Mouse (Mus musculus) ES-E14 (cell line): ENCODE data around the gene Olfm1. TPM values are rescaled to one million over a fixed set of nuclear protein-coding genes. Genes with fewer than 3 reads are reported as not detected.

ENCODE experiments used
- DNase-seq: peaks from one replicate; pipeline ENCODE4 v3.0.0-alpha.2; 2013; ENCODE audit warnings: low read depth, low spot score
- H3K27ac ChIP-seq: 2 replicates; pipeline ENCODE4 v1.5.1; 2012; ENCODE audit warnings: low read depth, mild to moderate bottlenecking, low read length, moderate library complexity, mixed read lengths; ENCODE audit not compliant: poor library complexity, insufficient read depth, severe bottlenecking
- H3K36me3 ChIP-seq: 2 replicates; pipeline ENCODE4 v1.6.1; 2012; ENCODE audit warnings: mild to moderate bottlenecking, low read length, moderate library complexity, mixed read lengths; ENCODE audit not compliant: control insufficient read depth, poor library complexity, insufficient read depth, severe bottlenecking
- H3K4me1 ChIP-seq, 2 experiments: fragments of 150-350 bp in 1 of 2; sonication (generic) in 1 of 2; 2 replicates each; pipeline ENCODE4 v1.6.1; 2012; ENCODE audit warnings: low read length in 2 of 2, mild to moderate bottlenecking in 1 of 2, mixed read lengths in 1 of 2; ENCODE audit not compliant: control insufficient read depth in 2 of 2, insufficient read depth in 2 of 2, poor library complexity in 1 of 2
- H3K4me3 ChIP-seq, 2 experiments: fragments of 150-350 bp in 1 of 2; sonication (generic) in 1 of 2; 2 replicates each; pipeline ENCODE4 v1.5.1; 2012; ENCODE audit warnings: low read length in 2 of 2, low read depth in 1 of 2, mild to moderate bottlenecking in 1 of 2, mixed read lengths in 1 of 2; ENCODE audit not compliant: insufficient read depth in 1 of 2, poor library complexity in 1 of 2, severe bottlenecking in 1 of 2
- H3K9ac ChIP-seq: 2 replicates; pipeline ENCODE4 v1.6.1; 2012; ENCODE audit warnings: low read depth, mild to moderate bottlenecking, low read length, mixed read lengths; ENCODE audit not compliant: poor library complexity, insufficient read depth, severe bottlenecking
- H3K9me3 ChIP-seq: fragments of 150-350 bp; sonication (generic); 2 replicates; pipeline ENCODE4 v1.6.1; 2012; ENCODE audit warnings: low read depth, mild to moderate bottlenecking, low read length; ENCODE audit not compliant: control insufficient read depth, insufficient read depth
- CHD2 ChIP-seq: IDR thresholded peaks from 2 replicates; pipeline ENCODE4 v1.6.1; 2014; ENCODE audit warnings: mild to moderate bottlenecking, low read depth, low read length, inconsistent platforms
- HCFC1 ChIP-seq: IDR thresholded peaks from 2 replicates; pipeline ENCODE4 v1.6.1; 2012; ENCODE audit warnings: low read length, inconsistent platforms, borderline replicate concordance; ENCODE audit not compliant: insufficient read depth
- MAFK ChIP-seq: IDR thresholded peaks from 2 replicates; pipeline ENCODE4 v1.6.1; 2014; ENCODE audit warnings: mild to moderate bottlenecking, low read depth, low read length, inconsistent platforms; ENCODE audit not compliant: insufficient read depth
- ZC3H11A ChIP-seq: IDR thresholded peaks from 2 replicates; pipeline ENCODE4 v1.6.1; 2012; ENCODE audit warnings: low read depth, mild to moderate bottlenecking, inconsistent platforms, low read length, borderline replicate concordance
- ZNF384 ChIP-seq: IDR thresholded peaks from 2 replicates; pipeline ENCODE4 v1.6.1; 2012; ENCODE audit warnings: low read depth, low read length, inconsistent platforms
- in situ Hi-C, 2 experiments: fragments of 600-800 bp; cut with MboI; formaldehyde crosslinking; loops; one replicate each; pipeline ENCODE4 v1.15.1; 2025; ENCODE audit warnings: low sequenced_read_pairs in 2 of 2, inconsistent platforms in 1 of 2; ENCODE audit not compliant: unreplicated experiment in 2 of 2
- total RNA-seq: library from RNA; depleted of rRNA; stranded (reverse); fragments of 300-350 nt; gene quantifications from 2 replicates; pipeline ENCODE4 v1.2.3, GENCODE M21; 2012

Gene Olfm1
- total RNA-seq, 1 experiment = 3.4 TPM

GRCm38 (mm10) chr2:28207200-28207750 lies 14.5 kb downstream of the Olfm1 start:
- DNase-seq = no peak
- no peak overlapping the region for H3K9ac ChIP-seq
- peaks cover 0 to 22% of the 10 kb centered on the region in 2 experiments; a peak in 2 of 4 replicates for H3K4me1 ChIP-seq
- in situ Hi-C loops = loop anchor here in 1 of 2 experiments (10.0 kb wide), 1 partner anchor 208 kb away; no protein-coding TSS in a partner anchor
- H3K9me3 ChIP-seq = no peaks in the 10 kb centered on the region
- H3K27ac ChIP-seq = no peak overlapping the region
- TF ChIP-seq ZNF384 = no peak
- no peak for TF ChIP-seq CHD2
- TF ChIP-seq ZC3H11A = no peak
- TF ChIP-seq MAFK = no peak
- TF ChIP-seq HCFC1 = no peak
- H3K36me3 ChIP-seq = no peaks in the 10 kb centered on the region
- no peak overlapping the region for H3K4me3 ChIP-seq

GRCm38 (mm10) chr2:28208130-28208745 lies 15.4 kb downstream of the Olfm1 start:
- Histone ChIP-seq H3K4me1 (peaks cover 0 to 22% of the 10 kb centered on the region in 2 experiments; a peak in 2 of 4 replicates), H3K36me3 (no peaks in the 10 kb centered on the region), H3K27ac (no peak overlapping the region), H3K4me3 (no peak overlapping the region), H3K9ac (no peak overlapping the region), H3K9me3 (no peaks in the 10 kb centered on the region)
- TF ChIP-seq HCFC1 (no peak), ZC3H11A (no peak), ZNF384 (no peak), MAFK (no peak), CHD2 (no peak)
- DNase-seq = no peak
- in situ Hi-C loops = loop anchor here in 1 of 2 experiments (10.0 kb wide), 1 partner anchor 207 kb away; no protein-coding TSS in a partner anchor

- no peak overlapping the region for H3K4me3 ChIP-seq
- in situ Hi-C loops = loop anchor here in 1 of 2 experiments (10.0 kb wide), 1 partner anchor 206 kb away; no protein-coding TSS in a partner anchor
- H3K9ac ChIP-seq = no peak overlapping the region
- no peaks in the 10 kb centered on the region for H3K36me3 ChIP-seq
- TF ChIP-seq CHD2 (no peak), HCFC1 (no peak), ZNF384 (no peak), ZC3H11A (no peak), MAFK (no peak)
- H3K9me3 ChIP-seq = no peaks in the 10 kb centered on the region
- peaks cover 0 to 22% of the 10 kb centered on the region in 2 experiments; a peak in 2 of 4 replicates for H3K4me1 ChIP-seq
- no peak overlapping the region for H3K27ac ChIP-seq
- no peak for DNase-seq
These were observed 16.4 kb downstream of the Olfm1 start for GRCm38 (mm10) chr2:28209211-28209610.

- H3K4me1 ChIP-seq = peaks cover 0 to 19% of the 10 kb centered on the region in 2 experiments; a peak in 2 of 4 replicates
- in situ Hi-C loops = loop anchor here in 1 of 2 experiments (10.0 kb wide), 1 partner anchor 205 kb away; no protein-coding TSS in a partner anchor
- TF ChIP-seq HCFC1 (no peak), MAFK (no peak), ZNF384 (no peak), ZC3H11A (no peak), CHD2 (no peak)
- no peaks in the 10 kb centered on the region for H3K9me3 ChIP-seq
- peaks cover under 1% of the 10 kb centered on the region; the same call in 1 of the 2 replicates for H3K36me3 ChIP-seq
- H3K9ac ChIP-seq = no peak overlapping the region
- no peak overlapping the region for H3K4me3 ChIP-seq
- DNase-seq = no peak
- no peak overlapping the region for H3K27ac ChIP-seq
These were observed 16.9 kb downstream of the Olfm1 start for GRCm38 (mm10) chr2:28209653-28210052.
